Mouse (Mus musculus) E14TG2a.4 (cell line): Measurements from ENCODE around the gene Ccdc155.

ENCODE experiments used
- CTCF ChIP-seq: conservative IDR thresholded peaks from 2 replicates; pipeline ENCODE4 v1.5.1; 2014; ENCODE audit warnings: low read length
- NANOG ChIP-seq: IDR thresholded peaks from 2 replicates; pipeline ENCODE4 v1.6.1; 2014; ENCODE audit warnings: borderline replicate concordance, low read length, mixed read lengths
- POU5F1 ChIP-seq: IDR thresholded peaks from 2 replicates; pipeline ENCODE4 v1.6.1; 2014; ENCODE audit warnings: low read length, borderline replicate concordance

DNA sequence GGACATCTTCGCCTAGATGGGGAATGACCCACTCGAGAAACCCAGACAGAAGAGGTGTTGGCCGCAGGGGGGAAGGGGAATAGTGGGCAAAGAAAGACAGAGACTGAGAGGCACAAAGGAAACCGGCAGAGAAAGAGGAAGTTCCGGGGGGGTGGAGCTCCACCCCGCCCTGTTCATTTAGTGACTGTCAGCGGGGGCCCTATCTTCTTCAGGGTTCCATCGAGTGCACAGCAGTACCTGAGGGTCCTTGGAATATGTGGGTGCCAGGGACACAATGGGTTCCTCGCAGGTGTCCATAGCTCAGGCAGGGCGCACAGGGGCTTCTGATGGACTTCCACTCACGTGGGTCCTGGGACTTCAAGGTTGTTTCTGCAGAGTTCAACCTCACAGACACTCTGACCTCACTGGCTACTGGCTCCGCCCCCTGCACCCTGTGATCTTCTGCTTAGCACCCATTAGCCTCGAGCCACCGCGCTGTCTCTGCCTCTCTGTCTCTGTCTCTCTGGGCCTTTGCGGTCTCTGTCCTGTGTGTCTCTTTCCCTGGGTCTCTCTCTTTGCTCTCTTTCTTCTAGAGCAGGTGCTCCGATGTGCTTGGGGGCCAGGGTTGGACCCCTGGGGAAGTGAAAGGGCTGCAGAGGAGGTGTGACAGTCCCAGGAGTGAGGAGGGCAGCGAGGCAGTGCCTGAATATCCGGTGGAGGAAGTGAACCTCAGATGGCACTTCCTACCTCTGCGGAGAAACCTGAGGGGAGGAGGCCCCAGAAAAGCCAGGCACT, 34.2 kb upstream of the Ccdc155 start, which contains the start of gene Cd37:
- TF ChIP-seq CTCF (no peak), POU5F1 (no peak), NANOG (no peak)
